ENCODE assay signal across 9 mouse cellular contexts in the genomic region with DNA sequence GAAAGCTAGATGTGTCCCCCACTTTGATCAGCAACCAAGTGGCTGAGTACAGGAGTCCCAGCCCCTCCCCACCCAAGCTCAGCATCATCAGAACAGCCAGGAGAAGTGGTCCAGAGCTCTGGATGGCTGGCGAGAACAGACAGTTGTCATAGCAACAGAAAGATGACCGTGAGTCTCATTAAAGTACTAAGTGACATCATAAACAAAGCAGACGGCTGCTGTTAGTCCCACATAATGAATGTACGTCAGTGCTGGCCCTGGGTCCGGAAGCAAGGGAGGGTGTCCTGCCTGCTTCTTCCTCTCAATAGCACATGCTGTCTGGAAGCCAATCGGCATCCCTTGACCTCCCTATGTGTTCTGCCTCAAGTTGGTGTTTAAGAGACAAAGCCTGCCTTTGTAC. TPM values are rescaled to one million over a fixed set of nuclear protein-coding genes. Genes with fewer than 3 reads are reported as not detected.
DNase-seq lines count a peak whose midpoint lies in the region; ATAC-seq lines count a peak whose summit lies in the region.
"Had no signal": no experiment of that assay in that cellular context is flagged by ENCODE, and none has a peak within 500 bp of the region (broad histone marks: within the 10 kb centered on the region; RNA-seq: fewer than 3 reads in every experiment).

No protein-coding gene starts in this region.

- no peak for DNase-seq in frontal cortex, postnatal 14 days (ENCODE audit: low spot score in 2 of 2)
- peak; percentile 56 to 63 for DNase-seq in right cerebral cortex, postnatal 10 days (ENCODE audit: low spot score in 2 of 2)
- DNase-seq in right cerebral cortex, postnatal 14 days, result no peak
- peak; percentile 68 for DNase-seq in mesoderm, embryonic 11.5 days (ENCODE audit: low read depth, low spot score)
- no peak for DNase-seq in gastrocnemius, adult 8-10 months (ENCODE audit: low spot score in 2 of 2)
- DNase-seq in cerebellum, adult 9-11 months, result no peak
- no peak for DNase-seq in ovary, postnatal 36 days (ENCODE audit: low spot score)

- ATAC-seq in frontal cortex, adult (ENCODE audit: low TSS enrichment), result peak; percentile 35; the same call in 1 of the 2 replicates
- ATAC-seq: Patski had no signal

RNA-seq across cellular contexts. Expression of a gene that starts 16.2 kb away (rescaled TPM):
- not detected for total RNA-seq in gastrocnemius, adult 8-10 months (2022)

RNA-seq across cellular contexts. Expression of a gene that starts 44.3 kb away (rescaled TPM):
- total RNA-seq in gastrocnemius, adult 8-10 months (2022), result under 1 TPM in 1 of 4 experiments, not detected in 3; 0.07 TPM

Comparison
In these comparisons a context has a peak if more than half of its experiments do, and no peak if none do; other contexts are left out.
1. DNase-seq: peak in right cerebral cortex, postnatal 10 days (2 of 2) and mesoderm, embryonic 11.5 days (single experiment); none in frontal cortex, postnatal 14 days (0 of 2), right cerebral cortex, postnatal 14 days (single experiment), gastrocnemius, adult 8-10 months (0 of 2), cerebellum, adult 9-11 months (single experiment) and ovary, postnatal 36 days (single experiment).